ENCODE assay signal across 8 mouse cellular contexts in genomic region chr12:112542920-112543300, GRCm38 (mm10). TPM values are rescaled to one million over a fixed set of nuclear protein-coding genes. Genes with fewer than 3 reads are reported as not detected.
DNase-seq lines count a peak whose midpoint lies in the region; ATAC-seq and TF ChIP-seq lines count a peak whose summit lies in the region.

No protein-coding gene starts in this region.

- no peak overlapping the region for H3K4me3 ChIP-seq in left cerebral cortex, adult 2 months

- ATAC-seq in common myeloid progenitor, adult 5-6 weeks (replicated peaks; ENCODE audit: low read depth, poor library complexity, severe bottlenecking): peak; percentile 93
- peak; percentile 88 for ATAC-seq in megakaryocyte progenitor cell, adult 5-6 weeks (replicated peaks; ENCODE audit: poor library complexity)

- DNase-seq in ZHBTc4 (ENCODE audit: low read depth, low spot score): peak; percentile 94
- DNase-seq in gastrocnemius, postnatal 10 days: peak; percentile 96
- peak; percentile 85 for DNase-seq in induced T-regulatory cell, adult 2 months (ENCODE audit: low read depth)
- peak; percentile 89 to 94 for DNase-seq in left cerebral cortex, adult 2 months (ENCODE audit: extremely low spot score in 1 of 2, low spot score in 2 of 2)
- peak; percentile 92 to 96 for DNase-seq in right cerebral cortex, postnatal 10 days (ENCODE audit: low spot score in 2 of 2)
- DNase-seq in urinary bladder, postnatal 10 days (ENCODE audit: low spot score): peak; percentile 68

- TF ChIP-seq CTCF in left cerebral cortex, adult 2 months (IDR thresholded peaks at IDR 0.05): no peak; the same call in none of the 2 replicates

- H3K27ac ChIP-seq in left cerebral cortex, adult 2 months: no peak overlapping the region

- intact Hi-C loops in left cerebral cortex, adult 2 months (cut with DNase I): loop anchor here (1.0 to 2.0 kb wide), 3 partner anchors 26 to 430 kb away; partner anchors contain the start of gene Tmem179

RNA-seq across cellular contexts. Expression of gene Tmem179, which starts 26.4 kb away (rescaled TPM):
- not detected in 2 replicates for total RNA-seq in common myeloid progenitor, adult 5-6 weeks (2017)
- under 1 TPM; 0.20 to 0.52 TPM for total RNA-seq in gastrocnemius, postnatal 10 days (2021)
- total RNA-seq in left cerebral cortex, adult 2 months (2021): 100 to 1,000 TPM; 122 TPM
- not detected in 2 replicates for total RNA-seq in megakaryocyte progenitor cell, adult 5-6 weeks (2015)
- not detected in 2 replicates for total RNA-seq in megakaryocyte progenitor cell, adult 5-6 weeks (2017)

RNA-seq across cellular contexts. Expression of gene Inf2, which starts 45.7 kb away (rescaled TPM):
- 4.8 and 7.0 TPM in 2 replicates for total RNA-seq in common myeloid progenitor, adult 5-6 weeks (2017)
- total RNA-seq in gastrocnemius, postnatal 10 days (2021): 10 to 100 TPM; 16.8 to 22.5 TPM
- 100 to 1,000 TPM; 131 to 151 TPM for total RNA-seq in left cerebral cortex, adult 2 months (2021)
- total RNA-seq in megakaryocyte progenitor cell, adult 5-6 weeks (2015): 11.0 and 13.6 TPM in 2 replicates
- 4.8 and 7.1 TPM in 2 replicates for total RNA-seq in megakaryocyte progenitor cell, adult 5-6 weeks (2017)

RNA-seq across cellular contexts. Expression of gene A530016L24Rik, which starts 53.7 kb away (rescaled TPM):
- not detected in 2 replicates for total RNA-seq in common myeloid progenitor, adult 5-6 weeks (2017)
- total RNA-seq in gastrocnemius, postnatal 10 days (2021): 1 to 10 TPM; 2.1 to 2.4 TPM
- not detected for total RNA-seq in left cerebral cortex, adult 2 months (2021)
- total RNA-seq in megakaryocyte progenitor cell, adult 5-6 weeks (2015): not detected in 2 replicates
- total RNA-seq in megakaryocyte progenitor cell, adult 5-6 weeks (2017): not detected in 2 replicates

Comparison
In these comparisons a context has a peak if more than half of its experiments do, and no peak if none do; other contexts are left out.
1. RNA of gene Tmem179, which starts 26.4 kb away (total RNA-seq): 122 TPM in left cerebral cortex, adult 2 months; 0.20 to 0.52 TPM in gastrocnemius, postnatal 10 days, not detected in common myeloid progenitor, adult 5-6 weeks and not detected in megakaryocyte progenitor cell, adult 5-6 weeks; every median in the first group is over 10 times any median in the second.
2. RNA of gene Inf2, which starts 45.7 kb away (total RNA-seq): 131 to 151 TPM in left cerebral cortex, adult 2 months; 16.8 to 22.5 TPM in gastrocnemius, postnatal 10 days, 4.8 to 13.6 TPM in megakaryocyte progenitor cell, adult 5-6 weeks and 4.8 to 7.0 TPM in common myeloid progenitor, adult 5-6 weeks; every median in the first group is over 4 times any median in the second.
3. Peak in every context shown above with its lines, with median percentiles within 50 percentile points of each other: DNase-seq.